Mouse (Mus musculus): ENCODE data around the gene BC048562. TPM values are rescaled to one million over a fixed set of nuclear protein-coding genes. Genes with fewer than 3 reads are reported as not detected.

BC048562 gene
- total RNA-seq, 2 experiments from 2014 or later, result not detected

- no peak for DNase-seq (ENCODE audit: low spot score in 2 of 2)
Observed at GRCm38 (mm10) chr9:108479241-108479640, 43.0 kb downstream of the BC048562 start.

- DNase-seq (ENCODE audit: low spot score in 2 of 2), result no peak
Observed at GRCm38 (mm10) chr9:108479721-108480351, 43.6 kb downstream of the BC048562 start, which contains the start of gene Lamb2. Gene Lamb2 (plus strand): TSS chr9:108479736.

- no peak for DNase-seq (ENCODE audit: low spot score in 2 of 2)
Observed at GRCm38 (mm10) chr9:108480813-108481519, 44.7 kb downstream of the BC048562 start.

- no peak for DNase-seq (ENCODE audit: low spot score in 2 of 2)
Observed at GRCm38 (mm10) chr9:108481520-108482210, 45.4 kb downstream of the BC048562 start.

- DNase-seq (ENCODE audit: low spot score in 2 of 2), result no peak
Observed at GRCm38 (mm10) chr9:108483051-108483790, 46.9 kb downstream of the BC048562 start.

- no peak for DNase-seq (ENCODE audit: low spot score in 2 of 2)
Observed at GRCm38 (mm10) chr9:108484021-108484420, 47.7 kb downstream of the BC048562 start.

- DNase-seq (ENCODE audit: low spot score in 2 of 2), result no peak
Observed at GRCm38 (mm10) chr9:108485301-108485875, 49.1 kb downstream of the BC048562 start.

GRCm38 (mm10) chr9:108486973-108487530 lies 50.8 kb downstream of the BC048562 start:
- no peak for DNase-seq (ENCODE audit: low spot score in 2 of 2)

- no peak for DNase-seq (ENCODE audit: low spot score in 2 of 2)
Observed at GRCm38 (mm10) chr9:108488403-108488802, 52.1 kb downstream of the BC048562 start.

- no peak for DNase-seq (ENCODE audit: low spot score in 2 of 2)
Observed at GRCm38 (mm10) chr9:108489215-108489614, 52.9 kb downstream of the BC048562 start.

GRCm38 (mm10) chr9:108489702-108490558 lies 53.6 kb downstream of the BC048562 start:
- DNase-seq (ENCODE audit: low spot score in 2 of 2), result no peak

GRCm38 (mm10) chr9:108490559-108491285 lies 54.4 kb downstream of the BC048562 start, which contains the start of gene Usp19:
Gene Usp19 (plus strand): TSS chr9:108490602.
- DNase-seq (ENCODE audit: low spot score in 2 of 2), result peak; percentile 82 to 87

GRCm38 (mm10) chr9:108491286-108491580 lies 55.0 kb downstream of the BC048562 start:
- no peak for DNase-seq (ENCODE audit: low spot score in 2 of 2)

GRCm38 (mm10) chr9:108492043-108492750 lies 55.9 kb downstream of the BC048562 start:
- peak in 1 of 2 experiments; percentile 50 for DNase-seq (ENCODE audit: low spot score in 2 of 2)

- no peak for DNase-seq (ENCODE audit: low spot score in 2 of 2)
Observed at GRCm38 (mm10) chr9:108493246-108493645, 57.0 kb downstream of the BC048562 start.

- no peak for DNase-seq (ENCODE audit: low spot score in 2 of 2)
Observed at GRCm38 (mm10) chr9:108494146-108494825, 58.0 kb downstream of the BC048562 start.

GRCm38 (mm10) chr9:108494905-108495304 lies 58.6 kb downstream of the BC048562 start:
- DNase-seq (ENCODE audit: low spot score in 2 of 2), result no peak

Measured in adrenal gland, postnatal 4 days (tissue).